8 mouse cellular contexts compared by ENCODE assay signal in genomic region chr9:21221383-21221929, GRCm38 (mm10). TPM values are rescaled to one million over a fixed set of nuclear protein-coding genes. Genes with fewer than 3 reads are reported as not detected.
DNase-seq lines count a peak whose midpoint lies in the region; ATAC-seq and TF ChIP-seq lines count a peak whose summit lies in the region.

No protein-coding gene starts in this region.

- 18% methylated on average over 7 of the region's 7 CpGs for WGBS in forebrain, embryonic 16.5 days

- peaks cover 13% of the 10 kb centered on the region for H3K4me1 ChIP-seq in forebrain, embryonic 16.5 days (replicated peaks; ENCODE audit: control insufficient read depth, insufficient read depth, low read length)

- ATAC-seq in forebrain, embryonic 16.5 days = 0 out of 2 replicates have a peak, but pooled peaks have one; percentile 23

- H3K9ac ChIP-seq in forebrain, embryonic 16.5 days (replicated peaks; ENCODE audit: low read depth, low read length) = no peak overlapping the region

- H3K9me3 ChIP-seq in forebrain, embryonic 16.5 days (ENCODE audit: control insufficient read depth, low read length) = 0 out of 2 replicates have a peak, but pooled peaks cover 3% of the 10 kb centered on the region

- no peak overlapping the region for H3K4me2 ChIP-seq in forebrain, embryonic 16.5 days (ENCODE audit: low read length)

- H3K36me3 ChIP-seq in forebrain, embryonic 16.5 days (ENCODE audit: control insufficient read depth, insufficient read depth) = no peaks in the 10 kb centered on the region

- H3K27me3 ChIP-seq in forebrain, embryonic 16.5 days (replicated peaks; ENCODE audit: control insufficient read depth, insufficient read depth, low read length) = no peaks in the 10 kb centered on the region

- no peak for DNase-seq in layer of hippocampus, adult 2 months (ENCODE audit: low spot score in 2 of 2)
- no peak for DNase-seq in layer of hippocampus, postnatal 36 days
- peak; percentile 91 for DNase-seq in ZHBTc4 (ENCODE audit: low read depth, low spot score)
- DNase-seq in kidney, adult 8-10 months = peak; percentile 32 to 67
- DNase-seq in lung, postnatal 25 days (ENCODE audit: low spot score) = peak; percentile 77
- no peak for DNase-seq in testis, postnatal 14 days (ENCODE audit: low spot score)
- no peak for DNase-seq in layer of hippocampus, postnatal 25 days (ENCODE audit: extremely low spot score in 1 of 2, low spot score in 1 of 2)

- peak overlapping the region; percentile 75; the same call in 1 of the 2 replicates for H3K27ac ChIP-seq in layer of hippocampus, adult 2 months
- H3K27ac ChIP-seq in forebrain, embryonic 16.5 days (ENCODE audit: low read length) = no peak overlapping the region

- H3K4me3 ChIP-seq in layer of hippocampus, adult 2 months = no peak overlapping the region
- H3K4me3 ChIP-seq in forebrain, embryonic 16.5 days (replicated peaks; ENCODE audit: low read length) = no peak overlapping the region

- TF ChIP-seq CTCF in layer of hippocampus, adult 2 months (conservative IDR thresholded peaks at IDR 0.05) = peak; percentile 76

RNA-seq across cellular contexts. Expression of gene Keap1, which starts 17.7 kb away (rescaled TPM):
- 10 to 100 TPM; 56.7 to 60.6 TPM for total RNA-seq in layer of hippocampus, adult 2 months (2021)
- total RNA-seq in layer of hippocampus, postnatal 36 days (2021) = 10 to 100 TPM; 57.2 to 58.1 TPM
- polyA plus RNA-seq in forebrain, embryonic 16.5 days (2015; fragmentation: Nextera tagmentation; extraction: Ambion mirVana) = 74.2 and 78.5 TPM in 2 replicates
- 10 to 100 TPM; 56.7 to 60.1 TPM for total RNA-seq in layer of hippocampus, postnatal 25 days (2021)

RNA-seq across cellular contexts. Expression of gene S1pr5, which starts 26.8 kb away (rescaled TPM):
- 10 to 100 TPM; 10.6 to 10.9 TPM for total RNA-seq in layer of hippocampus, adult 2 months (2021)
- 10 to 100 TPM; 11.1 to 11.2 TPM for total RNA-seq in layer of hippocampus, postnatal 36 days (2021)
- polyA plus RNA-seq in forebrain, embryonic 16.5 days (2015; fragmentation: Nextera tagmentation; extraction: Ambion mirVana) = 2.6 and 2.8 TPM in 2 replicates
- 10 to 100 TPM; 13.1 to 14.5 TPM for total RNA-seq in layer of hippocampus, postnatal 25 days (2021)

RNA-seq across cellular contexts. Expression of gene Atg4d, which starts 43.6 kb away (rescaled TPM):
- 10 to 100 TPM; 39.8 to 40.2 TPM for total RNA-seq in layer of hippocampus, adult 2 months (2021)
- 10 to 100 TPM; 38.8 to 40.9 TPM for total RNA-seq in layer of hippocampus, postnatal 36 days (2021)
- polyA plus RNA-seq in forebrain, embryonic 16.5 days (2015; fragmentation: Nextera tagmentation; extraction: Ambion mirVana) = 47.6 and 51.8 TPM in 2 replicates
- 10 to 100 TPM; 39.1 to 40.0 TPM for total RNA-seq in layer of hippocampus, postnatal 25 days (2021)

RNA-seq across cellular contexts. Expression of gene Pde4a, which starts 55.9 kb away (rescaled TPM):
- total RNA-seq in layer of hippocampus, adult 2 months (2021) = 10 to 100 TPM; 86.6 to 89.3 TPM
- total RNA-seq in layer of hippocampus, postnatal 36 days (2021) = 10 to 100 TPM; 84.2 to 86.8 TPM
- polyA plus RNA-seq in forebrain, embryonic 16.5 days (2015; fragmentation: Nextera tagmentation; extraction: Ambion mirVana) = 24.9 and 32.0 TPM in 2 replicates
- total RNA-seq in layer of hippocampus, postnatal 25 days (2021) = 10 to 100 TPM; 74.0 to 85.1 TPM

Comparison
In these comparisons a context has a peak if more than half of its experiments do, and no peak if none do; other contexts are left out.
1. DNase-seq: peak in ZHBTc4 (single experiment), kidney, adult 8-10 months (2 of 2) and lung, postnatal 25 days (single experiment); none in layer of hippocampus, adult 2 months (0 of 2), layer of hippocampus, postnatal 36 days (0 of 2), testis, postnatal 14 days (single experiment) and layer of hippocampus, postnatal 25 days (0 of 2).